Mouse (Mus musculus): ENCODE results near the gene Ret.

The Ret gene

GRCm38 (mm10) chr6:118126577-118126976 lies 70.9 kb downstream of the Ret start:
- in situ Hi-C loops (cut with MboI): no loop called here

- in situ Hi-C loops (cut with MboI): no loop called here
Measured at GRCm38 (mm10) chr6:118122767-118123166, 74.8 kb downstream of the Ret start.

GRCm38 (mm10) chr6:118111810-118112209 lies 85.7 kb downstream of the Ret start:
- in situ Hi-C loops (cut with MboI): no loop called here

Measured in mature B cell (primary cell).